Mouse (Mus musculus) heart, embryonic 16.5 days (tissue): ENCODE data around the gene Eps8l1. TPM values are rescaled to one million over a fixed set of nuclear protein-coding genes. Genes with fewer than 3 reads are reported as not detected.

Source experiments
- ATAC-seq: fragments of 200-750 bp; cut with Nextera tagmentation; replicated peaks from 2 replicates; pipeline ENCODE4 v1.8.0; 2017; ENCODE audit warnings: moderate number of reproducible peaks; ENCODE audit not compliant: insufficient read depth, low FRiP score; ENCODE audit errors: extremely low read depth
- H3K27ac ChIP-seq: fragments of 300-500 bp; sonication (generic); 2 replicates; pipeline ENCODE4 v1.5.1; 2014; ENCODE audit warnings: mild to moderate bottlenecking, low read length, control low read depth, moderate library complexity
- H3K27me3 ChIP-seq: fragments of 300-500 bp; sonication (generic); 2 replicates; pipeline ENCODE4 v1.6.1; 2014; ENCODE audit warnings: low read length, mixed read lengths; ENCODE audit not compliant: control insufficient read depth, insufficient read depth
- H3K36me3 ChIP-seq: fragments of 300-500 bp; sonication (generic); 2 replicates; pipeline ENCODE4 v1.6.1; 2014; ENCODE audit not compliant: control insufficient read depth, insufficient read depth
- H3K4me1 ChIP-seq: fragments of 300-500 bp; sonication (generic); 2 replicates; pipeline ENCODE4 v1.6.1; 2014; ENCODE audit warnings: low read length, mixed read lengths; ENCODE audit not compliant: control insufficient read depth, insufficient read depth
- H3K4me2 ChIP-seq: fragments of 300-500 bp; sonication (generic); 2 replicates; pipeline ENCODE4 v1.6.1; 2014; ENCODE audit warnings: low read depth, mild to moderate bottlenecking, control low read depth, low read length
- H3K4me3 ChIP-seq: fragments of 300-500 bp; sonication (generic); 2 replicates; pipeline ENCODE4 v1.5.1; 2014; ENCODE audit warnings: mild to moderate bottlenecking, control low read depth, low read length
- H3K9ac ChIP-seq: fragments of 300-500 bp; sonication (generic); 2 replicates; pipeline ENCODE4 v1.6.1; 2014; ENCODE audit warnings: low read length, control low read depth
- H3K9me3 ChIP-seq: fragments of 300-500 bp; sonication (generic); replicated peaks from 2 replicates; pipeline ENCODE4 v1.6.1; 2016; ENCODE audit warnings: low read length; ENCODE audit not compliant: control insufficient read depth
- WGBS: fragments of 180-500 bp; shearing (Covaris S2); extraction: QIAGEN DNeasy Blood & Tissue Kit; methylation state at CpG from one replicate; pipeline ENCODE4 v1.1.7; 2014; 5-methylcytosine and 5-hydroxymethylcytosine counted together
- polyA plus RNA-seq: library from polyadenylated mRNA; unstranded; fragments of >200 nt; fragmentation: Nextera tagmentation; extraction: Ambion mirVana; gene quantifications from 2 replicates; pipeline ENCODE4 v1.2.1, GENCODE M21; 2015

The Eps8l1 gene
- polyA plus RNA-seq, 1 experiment from 2014 or later = 3.6 TPM

DNA sequence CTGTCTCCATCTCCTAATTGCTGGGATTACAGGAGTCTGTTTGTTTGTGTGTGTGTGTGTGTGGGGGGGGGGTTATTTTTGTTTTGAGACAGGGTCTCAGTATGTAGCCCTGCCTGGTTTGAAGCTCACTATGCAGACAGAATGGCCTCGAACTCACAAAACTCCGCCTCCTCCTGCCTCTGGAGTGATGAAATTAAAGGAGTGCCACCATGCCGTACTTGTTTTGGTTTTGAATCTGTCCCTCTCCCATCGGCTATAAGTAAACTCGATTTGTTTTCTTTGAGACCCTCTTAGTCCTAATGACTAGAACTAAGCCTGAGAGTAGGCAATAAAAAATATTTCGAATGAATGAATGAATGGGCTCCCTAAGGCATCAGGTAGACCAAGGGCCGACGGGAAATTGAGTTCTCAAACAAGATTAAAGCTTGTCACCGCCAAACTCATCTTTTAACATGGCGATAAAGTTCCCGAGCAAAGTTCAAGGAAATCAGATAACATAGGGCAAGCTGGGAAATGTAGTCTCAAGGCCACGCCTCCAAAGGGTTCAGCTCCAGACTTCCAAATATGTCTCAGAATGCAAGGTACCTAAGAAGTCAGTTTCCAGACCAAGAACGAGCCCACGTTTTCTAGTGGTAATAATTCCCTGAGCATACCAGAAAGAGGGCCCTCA, 42.1 kb downstream of the Eps8l1 start:
- 11% methylated on average over 14 of the region's 14 CpGs for WGBS
- ATAC-seq = no peak

DNA sequence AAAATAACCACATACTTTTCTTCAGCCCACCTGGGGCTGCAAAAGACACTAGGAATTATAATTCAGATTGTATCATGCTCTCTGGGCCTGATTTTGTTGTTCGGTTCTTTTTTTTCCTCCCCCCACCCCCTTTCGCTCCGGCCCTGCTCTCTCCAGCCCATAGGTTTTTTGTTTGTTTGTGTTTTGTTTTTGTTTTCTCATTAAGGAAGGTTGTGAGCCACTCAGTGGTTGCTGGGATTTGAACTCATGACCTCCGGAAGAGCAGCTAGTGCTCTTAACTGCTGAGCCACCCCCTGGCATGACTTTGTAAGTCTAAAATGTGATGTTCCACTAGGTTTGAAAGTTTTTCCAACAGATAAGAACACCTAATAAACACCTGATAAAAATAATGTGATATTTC, 42.6 kb downstream of the Eps8l1 start:
- Histone ChIP-seq H3K36me3 (0 out of 2 replicates have a peak, but pooled peaks cover 2% of the 10 kb centered on the region), H3K4me2 (no peak overlapping the region), H3K4me1 (peaks cover 34% of the 10 kb centered on the region), H3K27ac (no peak overlapping the region), H3K4me3 (no peak overlapping the region), H3K27me3 (no peaks in the 10 kb centered on the region), H3K9ac (no peak overlapping the region), H3K9me3 (no peaks in the 10 kb centered on the region)
- ATAC-seq = no peak
- WGBS = 75% methylated on average over 4 of the region's 4 CpGs

More for the DNA sequence above, 42.1 kb downstream of the Eps8l1 start:
- Histone ChIP-seq H3K4me3 (peak overlapping the region; percentile 84), H3K4me2 (peak overlapping the region; percentile 87), H3K9ac (peak overlapping the region; percentile 83), H3K9me3 (no peaks in the 10 kb centered on the region), H3K36me3 (0 out of 2 replicates have a peak, but pooled peaks cover 2% of the 10 kb centered on the region), H3K4me1 (peaks cover 40% of the 10 kb centered on the region), H3K27me3 (no peaks in the 10 kb centered on the region), H3K27ac (peak overlapping the region; percentile 93)

GRCm38 (mm10) chr7:4503858-4504257, 43.4 kb downstream of the Eps8l1 start:
- Histone ChIP-seq H3K9ac (no peak overlapping the region), H3K4me3 (no peak overlapping the region), H3K9me3 (no peaks in the 10 kb centered on the region), H3K27me3 (no peaks in the 10 kb centered on the region), H3K36me3 (0 out of 2 replicates have a peak, but pooled peaks cover 2% of the 10 kb centered on the region), H3K4me1 (peaks cover 30% of the 10 kb centered on the region), H3K4me2 (no peak overlapping the region), H3K27ac (no peak overlapping the region; the same call in 1 of the 2 replicates)
- ATAC-seq = no peak
- WGBS = 75% methylated on average over 5 of the region's 5 CpGs

- Histone ChIP-seq H3K4me3 (no peak overlapping the region), H3K9me3 (no peaks in the 10 kb centered on the region), H3K4me2 (no peak overlapping the region), H3K36me3 (0 out of 2 replicates have a peak, but pooled peaks cover 2% of the 10 kb centered on the region), H3K27ac (peak overlapping the region; percentile 70), H3K4me1 (peaks cover 24% of the 10 kb centered on the region), H3K9ac (no peak overlapping the region), H3K27me3 (no peaks in the 10 kb centered on the region)
- WGBS = 44% methylated on average over 11 of the region's 11 CpGs
- ATAC-seq = no peak
Measured at GRCm38 (mm10) chr7:4504646-4505435, 44.4 kb downstream of the Eps8l1 start.

- Histone ChIP-seq H3K4me3 (no peak overlapping the region), H3K27me3 (no peaks in the 10 kb centered on the region), H3K36me3 (0 out of 2 replicates have a peak, but pooled peaks cover 2% of the 10 kb centered on the region), H3K4me2 (no peak overlapping the region), H3K4me1 (peaks cover 35% of the 10 kb centered on the region), H3K27ac (no peak overlapping the region), H3K9ac (no peak overlapping the region), H3K9me3 (no peaks in the 10 kb centered on the region)
- no peak for ATAC-seq
- 78% methylated on average over 3 of the region's 4 CpGs for WGBS
Measured at GRCm38 (mm10) chr7:4507220-4507619, 46.7 kb downstream of the Eps8l1 start.

DNA sequence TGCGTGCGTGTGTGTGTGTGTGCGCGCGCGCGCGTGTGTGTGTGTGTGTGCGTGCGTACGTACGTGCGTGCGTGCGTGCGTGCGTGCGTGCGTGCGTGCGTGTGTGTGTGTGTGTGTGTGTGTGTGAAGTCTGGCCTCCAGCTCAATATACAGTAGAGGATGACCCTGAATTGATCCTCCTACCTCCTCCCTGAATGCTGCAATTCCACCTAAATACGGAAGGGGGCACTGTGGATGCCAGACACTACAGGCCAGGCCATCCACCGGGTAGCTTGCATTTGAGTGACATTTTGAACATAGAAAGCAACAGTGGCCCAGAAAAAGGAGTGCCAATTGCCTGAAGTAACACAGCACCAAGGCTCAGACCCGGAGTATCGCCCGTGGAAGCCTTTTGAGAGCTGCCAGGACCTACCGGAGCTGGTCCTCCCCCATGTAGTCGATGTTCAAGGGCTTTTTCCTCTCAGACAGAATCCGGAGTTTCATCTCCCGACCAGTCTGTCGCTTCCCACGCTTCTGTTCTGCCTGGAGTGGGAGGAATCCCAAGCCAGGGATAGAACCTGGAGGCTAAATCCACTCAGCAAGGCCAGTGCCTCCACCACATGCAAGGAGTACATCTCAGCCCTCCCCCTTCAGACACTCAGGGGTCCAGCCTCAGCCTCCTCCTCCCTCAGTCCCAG, 47.7 kb downstream of the Eps8l1 start:
- Histone ChIP-seq H3K9ac (0 out of 2 replicates have a peak overlapping the region, but pooled peaks have one; percentile 22), H3K27ac (no peak overlapping the region)
- WGBS = 74% methylated on average over 24 of the region's 32 CpGs

DNA sequence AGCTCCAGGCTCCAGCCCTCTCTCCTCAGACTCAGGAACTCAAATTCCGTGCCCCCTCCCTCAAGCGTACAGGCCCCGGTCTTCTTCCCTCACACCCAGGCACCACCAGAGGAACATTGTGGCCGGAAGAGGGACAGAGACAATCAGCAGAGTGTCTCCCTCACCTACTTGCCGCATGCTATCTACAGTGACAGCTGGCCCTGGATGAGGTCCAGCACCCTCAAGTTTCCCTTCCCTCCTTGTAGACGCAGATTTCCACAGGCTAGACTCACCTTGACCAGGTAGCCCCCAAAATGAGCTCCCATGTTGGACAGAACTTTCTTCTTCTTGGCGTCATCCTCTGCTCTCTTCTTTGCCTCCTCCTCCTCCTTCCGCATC, 48.3 kb downstream of the Eps8l1 start:
- Histone ChIP-seq H3K36me3 (0 out of 2 replicates have a peak, but pooled peaks cover 2% of the 10 kb centered on the region), H3K4me1 (peaks cover 38% of the 10 kb centered on the region), H3K4me3 (no peak overlapping the region), H3K27ac (no peak overlapping the region), H3K4me2 (no peak overlapping the region), H3K9ac (0 out of 2 replicates have a peak overlapping the region, but pooled peaks have one; percentile 22), H3K27me3 (no peaks in the 10 kb centered on the region), H3K9me3 (no peaks in the 10 kb centered on the region)
- no peak for ATAC-seq
- WGBS = 78% methylated on average over 8 of the region's 8 CpGs

More for the DNA sequence above, 47.7 kb downstream of the Eps8l1 start:
- Histone ChIP-seq H3K4me2 (no peak overlapping the region), H3K4me3 (no peak overlapping the region), H3K4me1 (peaks cover 36% of the 10 kb centered on the region), H3K9me3 (no peaks in the 10 kb centered on the region), H3K36me3 (0 out of 2 replicates have a peak, but pooled peaks cover 2% of the 10 kb centered on the region), H3K27me3 (no peaks in the 10 kb centered on the region)
- ATAC-seq = no peak

DNA sequence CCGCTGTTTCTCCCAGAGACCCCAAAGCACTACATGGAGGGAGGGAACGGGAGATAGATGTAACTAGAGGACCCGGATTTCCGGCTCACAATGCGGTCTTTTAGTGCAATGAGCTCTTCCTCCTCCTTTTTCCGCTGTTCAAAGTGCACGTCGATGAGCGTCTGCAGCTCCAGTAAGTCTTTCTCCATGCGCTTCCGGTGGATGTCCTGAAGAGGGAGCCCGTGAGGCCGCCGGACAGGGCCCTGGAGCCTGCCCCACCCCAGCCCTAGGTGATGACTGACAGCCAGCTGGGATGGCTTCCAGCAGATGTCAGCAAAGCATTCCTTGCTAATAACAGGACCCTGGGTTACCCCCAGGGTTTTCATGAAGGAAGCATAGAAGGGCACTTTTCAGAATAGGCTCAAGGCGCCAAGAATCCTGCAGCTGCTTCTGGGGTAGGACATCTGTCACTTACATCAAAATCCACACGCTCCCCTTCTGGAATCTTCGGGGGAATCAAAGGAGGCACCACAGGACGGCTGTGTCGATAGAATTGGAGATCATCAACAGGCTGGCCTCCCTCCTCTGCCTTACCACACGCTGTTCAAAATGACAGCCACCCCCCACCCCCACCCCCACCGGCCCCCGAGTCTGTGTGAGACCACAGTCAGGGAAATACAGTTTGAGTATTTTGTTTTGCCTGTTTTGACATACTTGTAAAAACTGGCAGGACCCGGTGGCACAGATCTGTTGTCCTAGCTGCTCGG, 49.6 kb downstream of the Eps8l1 start:
- 0 out of 2 replicates have a peak overlapping the region, but pooled peaks have one; percentile 13 for H3K4me3 ChIP-seq

More for the DNA sequence above, 49.6 kb downstream of the Eps8l1 start:
- H3K9ac ChIP-seq = peak overlapping the region; percentile 53
- peaks cover 47% of the 10 kb centered on the region for H3K4me1 ChIP-seq
- no peaks in the 10 kb centered on the region for H3K27me3 ChIP-seq
- peak; percentile 85 for ATAC-seq
- peak overlapping the region; percentile 88 for H3K27ac ChIP-seq
- no peaks in the 10 kb centered on the region for H3K9me3 ChIP-seq
- peak overlapping the region; percentile 46 for H3K4me2 ChIP-seq
- whole genome bisulfite sequencing = 9% methylated on average over 24 of the region's 24 CpGs
- H3K36me3 ChIP-seq = no peaks in the 10 kb centered on the region
